Mouse (Mus musculus) megakaryocyte, embryonic 14.5 days (primary cell): ENCODE results near the gene Etnppl.

ENCODE experiments used
- FLI1 ChIP-seq: IDR thresholded peaks from 2 replicates; pipeline ENCODE4 v1.6.1; 2012; ENCODE audit warnings: low read length, inconsistent platforms, mixed read lengths
- GATA1 ChIP-seq: IDR thresholded peaks from 3 replicates; pipeline ENCODE4 v1.6.1; 2012; ENCODE audit warnings: mixed read lengths, low read length, inconsistent platforms, borderline replicate concordance

- no peak for TF ChIP-seq GATA1
- no peak for TF ChIP-seq FLI1
Measured at GRCm38 (mm10) chr3:130684276-130685013, 67.2 kb downstream of the Etnppl start.
